Mouse (Mus musculus) C2C12 (cell line): ENCODE measurements around the gene Nmt1.

Experiments used
- CEBPB ChIP-seq: IDR thresholded peaks from one replicate; pipeline ENCODE4 v1.6.1; 2011; ENCODE audit warnings: low read depth, mild to moderate bottlenecking, control low read depth, moderate library complexity
- CTCF ChIP-seq: IDR thresholded peaks from one replicate; pipeline ENCODE4 v1.5.1; 2011; ENCODE audit not compliant: control insufficient read depth, insufficient read depth, insufficient read length
- MYOD1 ChIP-seq: IDR thresholded peaks from one replicate; pipeline ENCODE4 v1.6.1; 2011; ENCODE audit warnings: low read depth; ENCODE audit not compliant: control insufficient read depth, insufficient read length
- MYOG ChIP-seq: IDR thresholded peaks from one replicate; pipeline ENCODE4 v1.6.1; 2011; ENCODE audit not compliant: control insufficient read depth, insufficient read length; ENCODE audit errors: extremely low read depth
- USF1 ChIP-seq: IDR thresholded peaks from one replicate; pipeline ENCODE4 v1.6.1; 2011; ENCODE audit warnings: low read depth, mild to moderate bottlenecking, control low read depth, moderate library complexity

- no peak for TF ChIP-seq CTCF
- no peak for TF ChIP-seq MYOG
- no peak for TF ChIP-seq CEBPB
- TF ChIP-seq USF1 = no peak
- TF ChIP-seq MYOD1 = no peak
Observed at GRCm38 (mm10) chr11:103106386-103106785, 78.4 kb downstream of the Nmt1 start.
